Mouse (Mus musculus): Measurements from ENCODE around the gene Gm11034. TPM values are rescaled to one million over a fixed set of nuclear protein-coding genes. Genes with fewer than 3 reads are reported as not detected.

Gene Gm11034
- polyA plus RNA-seq, 1 experiment from 2014 or later = not detected

DNA sequence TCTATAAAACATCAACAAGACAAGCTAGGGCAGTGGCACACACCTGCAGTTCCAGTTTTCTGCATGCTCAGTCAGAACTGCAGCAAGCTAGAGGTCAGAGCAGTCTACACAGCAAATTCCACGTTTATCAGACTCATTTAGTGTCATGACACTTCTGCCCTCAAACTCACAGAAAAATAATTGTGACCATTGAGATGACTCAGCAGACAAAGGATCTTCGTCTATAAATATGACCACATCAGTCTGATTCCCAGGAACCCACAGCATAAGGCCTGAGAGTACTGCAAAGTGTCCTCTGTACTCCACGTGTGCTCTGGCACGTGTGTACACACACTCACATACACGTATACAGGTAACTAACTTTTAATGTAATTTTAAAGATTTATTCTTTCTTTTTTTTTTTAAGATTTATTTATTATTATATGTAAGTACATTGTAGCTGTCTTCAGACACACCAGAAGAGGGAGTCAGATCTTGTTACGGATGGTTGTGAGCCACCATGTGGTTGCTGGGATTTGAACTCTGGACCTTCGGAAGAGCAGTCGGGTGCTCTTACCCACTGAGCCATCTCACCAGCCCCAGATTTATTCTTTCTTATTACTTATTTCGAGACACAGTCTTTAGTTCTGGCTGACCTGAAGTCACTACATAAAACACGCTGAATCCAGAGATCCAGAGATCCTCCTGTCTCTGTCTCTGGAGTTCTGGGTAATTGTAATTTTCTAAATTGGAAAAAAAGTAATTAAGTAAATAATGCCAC, 5.5 kb upstream of the Gm11034 start:
- H3K9me3 ChIP-seq (ENCODE audit: control insufficient read depth, low read length) = no peaks in the 10 kb centered on the region
- ATAC-seq (replicated peaks; ENCODE audit: low FRiP score, low TSS enrichment, low read depth) (no peak), DNase-seq (ENCODE audit: low spot score) (no peak)
- H3K27ac ChIP-seq (ENCODE audit: low read depth) = peak overlapping the region; percentile 76
- H3K4me3 ChIP-seq (ENCODE audit: low read depth, low read length) = peak overlapping the region; percentile 94
- peaks cover 10% of the 10 kb centered on the region; the same call in 1 of the 2 replicates for H3K4me1 ChIP-seq (replicated peaks; ENCODE audit: control insufficient read depth, insufficient read depth, low read length)
- H3K4me2 ChIP-seq (ENCODE audit: low read length) = peak overlapping the region; percentile 93
- 81% methylated on average over 9 of the region's 10 CpGs for WGBS
- H3K27me3 ChIP-seq (replicated peaks; ENCODE audit: control insufficient read depth, insufficient read depth, low read length) = peaks cover 8% of the 10 kb centered on the region; the same call in 1 of the 2 replicates
- no peak overlapping the region for H3K9ac ChIP-seq (ENCODE audit: low read length)
- peaks cover 31% of the 10 kb centered on the region for H3K36me3 ChIP-seq (ENCODE audit: control insufficient read depth, insufficient read depth, low read length)

DNA sequence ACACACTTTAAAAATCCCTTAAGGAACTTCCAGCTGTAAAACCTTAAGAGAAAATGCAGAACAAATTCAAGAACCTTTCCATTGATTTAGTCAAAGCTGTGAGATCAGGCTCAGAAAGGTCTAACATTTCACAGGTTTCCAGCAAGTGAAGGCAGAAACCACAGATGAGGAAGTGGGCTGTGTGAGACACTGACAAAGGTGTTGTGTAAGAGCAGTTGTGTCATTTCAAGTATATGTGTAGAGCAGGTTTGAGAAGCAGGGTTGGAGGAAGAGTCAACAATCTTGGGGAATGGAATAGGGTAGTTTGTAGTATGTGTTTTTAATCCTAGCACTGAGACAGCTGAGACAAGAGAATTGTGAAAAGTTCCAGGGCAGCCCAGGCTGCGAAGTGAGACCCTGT, 2.4 kb upstream of the Gm11034 start:
- ATAC-seq (replicated peaks; ENCODE audit: low FRiP score, low TSS enrichment, low read depth) (no peak), DNase-seq (ENCODE audit: low spot score) (no peak)
- H3K27me3 ChIP-seq (replicated peaks; ENCODE audit: control insufficient read depth, insufficient read depth, low read length) = peaks cover 8% of the 10 kb centered on the region; the same call in 1 of the 2 replicates
- 53% methylated on average over 1 of the region's 1 CpGs for WGBS
- no peak overlapping the region for H3K9ac ChIP-seq (ENCODE audit: low read length)
- H3K9me3 ChIP-seq (ENCODE audit: control insufficient read depth, low read length) = no peaks in the 10 kb centered on the region
- no peak overlapping the region for H3K27ac ChIP-seq (ENCODE audit: low read depth)
- no peak overlapping the region for H3K4me2 ChIP-seq (ENCODE audit: low read length)
- peaks cover 7% of the 10 kb centered on the region; the same call in 1 of the 2 replicates for H3K4me1 ChIP-seq (replicated peaks; ENCODE audit: control insufficient read depth, insufficient read depth, low read length)
- no peak overlapping the region for H3K4me3 ChIP-seq (ENCODE audit: low read depth, low read length)
- H3K36me3 ChIP-seq (ENCODE audit: control insufficient read depth, insufficient read depth, low read length) = 0 out of 2 replicates have a peak, but pooled peaks cover 1% of the 10 kb centered on the region

- no peak overlapping the region for H3K4me3 ChIP-seq (ENCODE audit: low read depth, low read length)
- peaks cover 8% of the 10 kb centered on the region; the same call in 1 of the 2 replicates for H3K27me3 ChIP-seq (replicated peaks; ENCODE audit: control insufficient read depth, insufficient read depth, low read length)
- ATAC-seq (replicated peaks; ENCODE audit: low FRiP score, low TSS enrichment, low read depth) = no peak
- DNase-seq (ENCODE audit: low spot score) = peak; percentile 52
- no peak overlapping the region for H3K27ac ChIP-seq (ENCODE audit: low read depth)
- no peaks in the 10 kb centered on the region for H3K4me1 ChIP-seq (replicated peaks; ENCODE audit: control insufficient read depth, insufficient read depth, low read length)
- no peaks in the 10 kb centered on the region for H3K9me3 ChIP-seq (ENCODE audit: control insufficient read depth, low read length)
- WGBS = 26% methylated on average over 2 of the region's 2 CpGs
- no peaks in the 10 kb centered on the region for H3K36me3 ChIP-seq (ENCODE audit: control insufficient read depth, insufficient read depth, low read length)
- H3K9ac ChIP-seq (ENCODE audit: low read length) = no peak overlapping the region
- no peak overlapping the region for H3K4me2 ChIP-seq (ENCODE audit: low read length)
Observed at GRCm38 (mm10) chr8:72215060-72215459, 1.6 kb upstream of the Gm11034 start.

- no peak within 1 kb of the TSS for H3K4me2 ChIP-seq (ENCODE audit: low read length)
- H3K4me1 ChIP-seq (replicated peaks; ENCODE audit: control insufficient read depth, insufficient read depth, low read length) = no peaks in the 10 kb centered on the region
- WGBS = 59% methylated on average over 4 of the region's 4 CpGs
- no peak within 1 kb of the TSS for H3K9ac ChIP-seq (ENCODE audit: low read length)
- H3K27ac ChIP-seq (ENCODE audit: low read depth) = no peak within 1 kb of the TSS
- no peak within 1 kb of the TSS for H3K4me3 ChIP-seq (ENCODE audit: low read depth, low read length)
- ATAC-seq (replicated peaks; ENCODE audit: low FRiP score, low TSS enrichment, low read depth) = no peak
- no peaks in the 10 kb centered on the region for H3K9me3 ChIP-seq (ENCODE audit: control insufficient read depth, low read length)
- peaks cover 7% of the 10 kb centered on the region; the same call in 1 of the 2 replicates for H3K27me3 ChIP-seq (replicated peaks; ENCODE audit: control insufficient read depth, insufficient read depth, low read length)
- no peaks in the 10 kb centered on the region for H3K36me3 ChIP-seq (ENCODE audit: control insufficient read depth, insufficient read depth, low read length)
- DNase-seq (ENCODE audit: low spot score) = no peak
Observed at GRCm38 (mm10) chr8:72212751-72213150, 685 bp downstream of the Gm11034 start, which contains the start of gene Cib3. Gene Cib3, minus strand, starts transcription at chr8:72212837.

DNA sequence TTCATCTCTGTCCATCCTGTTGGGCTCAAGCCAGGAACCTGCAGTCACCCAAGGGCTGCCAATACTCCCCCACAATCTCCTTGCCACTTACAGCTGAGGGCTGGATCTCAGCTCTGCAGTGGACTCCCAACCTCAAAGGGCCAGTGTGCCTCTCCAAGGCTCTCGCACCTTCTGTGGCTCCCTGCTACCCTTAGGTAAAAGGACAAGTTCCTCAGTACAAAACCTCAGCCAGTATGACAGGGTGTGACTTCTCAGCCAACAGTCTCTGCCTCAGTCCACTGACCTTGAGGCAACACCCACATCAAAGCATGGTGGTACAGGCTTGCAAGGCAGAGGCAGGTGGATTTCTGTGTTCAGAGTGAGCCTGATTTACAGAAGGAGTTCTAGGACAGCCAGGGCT, 1.6 kb downstream of the Gm11034 start:
- H3K27me3 ChIP-seq (replicated peaks; ENCODE audit: control insufficient read depth, insufficient read depth, low read length) = 0 out of 2 replicates have a peak, but pooled peaks cover 2% of the 10 kb centered on the region
- WGBS = 90% methylated on average over 1 of the region's 1 CpGs
- no peaks in the 10 kb centered on the region for H3K9me3 ChIP-seq (ENCODE audit: control insufficient read depth, low read length)
- no peak for ATAC-seq (replicated peaks; ENCODE audit: low FRiP score, low TSS enrichment, low read depth)
- no peak overlapping the region for H3K4me3 ChIP-seq (ENCODE audit: low read depth, low read length)
- DNase-seq (ENCODE audit: low spot score) = no peak
- no peaks in the 10 kb centered on the region for H3K36me3 ChIP-seq (ENCODE audit: control insufficient read depth, insufficient read depth, low read length)
- no peak overlapping the region for H3K27ac ChIP-seq (ENCODE audit: low read depth)
- no peaks in the 10 kb centered on the region for H3K4me1 ChIP-seq (replicated peaks; ENCODE audit: control insufficient read depth, insufficient read depth, low read length)
- no peak overlapping the region for H3K4me2 ChIP-seq (ENCODE audit: low read length)
- H3K9ac ChIP-seq (ENCODE audit: low read length) = no peak overlapping the region

- DNase-seq (ENCODE audit: low spot score) = no peak
- no peak for ATAC-seq (replicated peaks; ENCODE audit: low FRiP score, low TSS enrichment, low read depth)
- H3K4me1 ChIP-seq (replicated peaks; ENCODE audit: control insufficient read depth, insufficient read depth, low read length) = no peaks in the 10 kb centered on the region
- no peaks in the 10 kb centered on the region for H3K27me3 ChIP-seq (replicated peaks; ENCODE audit: control insufficient read depth, insufficient read depth, low read length)
- no peaks in the 10 kb centered on the region for H3K9me3 ChIP-seq (ENCODE audit: control insufficient read depth, low read length)
- H3K4me2 ChIP-seq (ENCODE audit: low read length) = no peak overlapping the region
- H3K27ac ChIP-seq (ENCODE audit: low read depth) = no peak overlapping the region
- 67% methylated on average over 2 of the region's 2 CpGs for WGBS
- H3K36me3 ChIP-seq (ENCODE audit: control insufficient read depth, insufficient read depth, low read length) = no peaks in the 10 kb centered on the region
- H3K4me3 ChIP-seq (ENCODE audit: low read depth, low read length) = no peak overlapping the region
- no peak overlapping the region for H3K9ac ChIP-seq (ENCODE audit: low read length)
Observed at GRCm38 (mm10) chr8:72210710-72211109, 2.7 kb downstream of the Gm11034 start.

DNA sequence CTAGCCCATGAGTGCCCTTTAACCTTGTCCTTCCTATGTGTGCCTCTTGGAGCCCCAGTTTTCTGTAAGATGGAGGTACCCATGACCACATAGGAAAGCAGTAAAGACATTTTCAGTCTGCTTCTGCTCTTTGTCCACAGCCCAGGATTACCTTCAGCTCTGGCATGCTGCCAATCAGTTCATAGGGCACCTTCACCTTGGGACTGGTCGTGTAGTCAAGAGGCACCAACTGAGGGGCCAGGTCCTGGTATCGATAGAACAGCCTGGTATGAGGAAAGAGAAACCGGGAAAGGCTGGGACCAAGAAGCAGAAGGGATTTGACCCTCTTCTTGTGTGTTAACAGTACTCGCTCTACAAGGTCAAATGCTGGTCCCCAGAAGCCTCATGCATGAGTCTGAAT, 3.2 kb downstream of the Gm11034 start:
- no peaks in the 10 kb centered on the region for H3K4me1 ChIP-seq (replicated peaks; ENCODE audit: control insufficient read depth, insufficient read depth, low read length)
- DNase-seq (ENCODE audit: low spot score) (no peak), ATAC-seq (replicated peaks; ENCODE audit: low FRiP score, low TSS enrichment, low read depth) (no peak)
- H3K9ac ChIP-seq (ENCODE audit: low read length) = no peak overlapping the region
- no peak overlapping the region for H3K4me3 ChIP-seq (ENCODE audit: low read depth, low read length)
- no peak overlapping the region for H3K4me2 ChIP-seq (ENCODE audit: low read length)
- 74% methylated on average over 4 of the region's 4 CpGs for WGBS
- no peak overlapping the region for H3K27ac ChIP-seq (ENCODE audit: low read depth)
- H3K9me3 ChIP-seq (ENCODE audit: control insufficient read depth, low read length) = no peaks in the 10 kb centered on the region
- H3K27me3 ChIP-seq (replicated peaks; ENCODE audit: control insufficient read depth, insufficient read depth, low read length) = no peaks in the 10 kb centered on the region
- no peaks in the 10 kb centered on the region for H3K36me3 ChIP-seq (ENCODE audit: control insufficient read depth, insufficient read depth, low read length)

DNA sequence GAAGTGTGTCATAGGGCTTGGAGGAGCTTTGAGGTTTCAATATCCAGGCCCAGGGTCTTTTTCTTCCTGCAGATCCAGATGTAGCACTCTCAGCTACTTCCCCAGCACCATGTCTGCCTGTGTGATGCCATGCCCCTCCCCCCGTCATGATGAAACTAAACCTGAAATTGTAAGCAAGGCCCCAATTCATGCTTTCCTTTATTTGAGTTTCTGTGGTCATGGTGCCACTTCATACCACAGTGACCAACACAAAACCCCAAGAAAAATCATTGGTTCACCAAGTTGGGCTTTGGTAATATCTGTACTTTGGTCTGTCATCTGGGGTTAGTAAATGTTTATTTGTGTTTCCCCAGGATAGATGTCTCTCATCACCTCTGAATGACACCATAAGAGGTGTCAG, 4.9 kb downstream of the Gm11034 start:
- Histone ChIP-seq H3K4me2 (ENCODE audit: low read length) (no peak overlapping the region), H3K36me3 (ENCODE audit: control insufficient read depth, insufficient read depth, low read length) (no peaks in the 10 kb centered on the region), H3K27ac (ENCODE audit: low read depth) (no peak overlapping the region), H3K4me3 (ENCODE audit: low read depth, low read length) (no peak overlapping the region), H3K9me3 (ENCODE audit: control insufficient read depth, low read length) (peaks cover 6% of the 10 kb centered on the region; the same call in 1 of the 2 replicates), H3K27me3 (replicated peaks; ENCODE audit: control insufficient read depth, insufficient read depth, low read length) (no peaks in the 10 kb centered on the region), H3K4me1 (replicated peaks; ENCODE audit: control insufficient read depth, insufficient read depth, low read length) (no peaks in the 10 kb centered on the region), H3K9ac (ENCODE audit: low read length) (no peak overlapping the region)
- ATAC-seq (replicated peaks; ENCODE audit: low FRiP score, low TSS enrichment, low read depth) (no peak), DNase-seq (ENCODE audit: low spot score) (no peak)
- 85% methylated on average over 1 of the region's 1 CpGs for WGBS

DNA sequence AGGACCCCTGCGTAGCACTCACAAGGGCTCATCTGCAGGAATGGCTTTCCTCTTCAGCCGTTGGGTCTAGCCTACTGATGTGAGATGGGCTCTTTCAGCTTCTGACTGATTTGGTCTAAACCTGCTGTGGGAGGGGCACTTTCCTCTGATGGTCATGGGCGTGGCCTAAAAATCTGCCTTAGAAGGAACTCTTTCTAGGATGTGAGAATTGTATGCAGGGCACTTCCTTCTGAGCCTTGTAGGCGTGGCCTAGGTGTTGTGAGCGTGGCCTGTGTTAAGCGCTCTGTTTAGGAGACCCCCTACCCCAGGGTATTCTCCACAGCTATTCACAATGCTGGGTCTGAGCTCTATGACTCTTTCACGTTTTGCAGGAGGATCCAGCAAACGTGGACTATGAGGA, 15.4 kb downstream of the Gm11034 start:
- Histone ChIP-seq H3K4me2 (ENCODE audit: low read length) (no peak overlapping the region), H3K4me3 (ENCODE audit: low read depth, low read length) (no peak overlapping the region), H3K27me3 (replicated peaks; ENCODE audit: control insufficient read depth, insufficient read depth, low read length) (no peaks in the 10 kb centered on the region), H3K27ac (ENCODE audit: low read depth) (no peak overlapping the region), H3K9me3 (ENCODE audit: control insufficient read depth, low read length) (peaks cover 6% of the 10 kb centered on the region), H3K4me1 (replicated peaks; ENCODE audit: control insufficient read depth, insufficient read depth, low read length) (no peaks in the 10 kb centered on the region), H3K36me3 (ENCODE audit: control insufficient read depth, insufficient read depth, low read length) (no peaks in the 10 kb centered on the region), H3K9ac (ENCODE audit: low read length) (no peak overlapping the region)
- no peak for ATAC-seq (replicated peaks; ENCODE audit: low FRiP score, low TSS enrichment, low read depth)
- 49% methylated on average over 8 of the region's 8 CpGs for WGBS
- no peak for DNase-seq (ENCODE audit: low spot score)

Measured in intestine, embryonic 14.5 days (tissue).